Mouse (Mus musculus) cerebellum, adult 2 months (tissue): ENCODE measurements around the gene Cntrob.

Experiments used
- CTCF ChIP-seq: fragments of 200-500 bp; IDR thresholded peaks from 2 replicates; pipeline ENCODE4 v1.5.1; 2011; ENCODE audit warnings: low read depth, mild to moderate bottlenecking, control low read depth, low read length, moderate library complexity, borderline replicate concordance; ENCODE audit not compliant: insufficient read depth
- POLR2A ChIP-seq: fragments of 200-500 bp; IDR thresholded peaks from 2 replicates; pipeline ENCODE4 v1.6.1; 2011; ENCODE audit warnings: low read length, control low read depth, borderline replicate concordance; ENCODE audit not compliant: insufficient read depth

DNA sequence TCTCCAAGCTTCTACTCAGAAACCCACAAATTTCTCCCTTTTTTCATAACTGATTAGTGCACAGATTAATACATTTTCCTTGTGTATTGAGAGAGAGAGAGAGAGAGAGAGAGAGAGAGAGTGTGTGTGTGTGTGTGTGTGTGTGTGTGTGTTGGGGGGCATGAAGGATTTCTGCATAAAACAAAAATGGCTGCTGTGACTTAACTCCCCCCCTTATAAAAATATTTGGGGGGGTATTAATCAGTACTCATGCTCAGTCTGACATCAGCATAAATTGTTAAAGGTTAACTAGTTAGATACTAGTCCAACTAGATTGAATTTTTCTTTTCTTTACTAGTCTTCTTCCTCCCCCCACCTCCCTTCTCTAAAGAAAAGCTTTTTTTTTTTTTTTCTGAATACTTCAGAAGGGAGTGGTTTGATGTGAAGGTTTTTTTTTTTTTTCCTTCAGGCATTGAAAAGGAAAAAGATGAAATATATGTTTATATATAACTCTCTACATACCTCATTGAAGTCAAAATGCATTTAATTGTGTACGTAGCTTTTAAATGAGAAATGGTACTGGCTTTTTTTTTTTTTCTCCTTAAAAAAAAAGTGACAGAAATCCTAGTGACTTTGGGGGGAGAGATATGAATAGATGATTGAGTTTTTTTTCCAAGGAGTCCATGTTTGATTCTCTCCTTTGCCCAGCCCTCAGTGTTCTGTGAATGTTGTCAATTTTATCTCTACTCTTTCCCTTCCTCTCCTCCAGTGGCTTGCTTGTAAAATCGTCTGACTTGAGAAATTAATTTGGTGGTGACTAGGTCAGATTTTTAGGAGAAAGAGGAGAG is 46.6 kb upstream of the Cntrob start:
- TF ChIP-seq CTCF (no peak), POLR2A (no peak)
